14 mouse cellular contexts compared by ENCODE assay signal in genomic region chr19:57301961-57302395, GRCm38 (mm10). TPM values are rescaled to one million over a fixed set of nuclear protein-coding genes. Genes with fewer than 3 reads are reported as not detected.
DNase-seq lines count a peak whose midpoint lies in the region; ATAC-seq and TF ChIP-seq lines count a peak whose summit lies in the region.
"Had no signal": no experiment of that assay in that cellular context is flagged by ENCODE, and none has a peak within 500 bp of the region (broad histone marks: within the 10 kb centered on the region; RNA-seq: fewer than 3 reads in every experiment).

No protein-coding gene starts in this region.

- peak; percentile 40 for DNase-seq in gastrocnemius, postnatal 25 days
- DNase-seq in gastrocnemius, postnatal 10 days, result no peak
- DNase-seq in lung, adult 18-20 months, result peak; percentile 23 to 39
- DNase-seq in lung, adult 2 months, result no peak
- DNase-seq in lung, embryonic 14.5 days, result peak; percentile 63
- DNase-seq in c-Kit-positive CD71-positive TER-119-positive erythroid progenitor cells, embryonic 14.5 days (ENCODE audit: low spot score), result no peak
- DNase-seq: adrenal gland, adult 2 months; cerebellum, adult 9-11 months; thymus, postnatal 14 days had no signal

- no peaks in the 10 kb centered on the region for H3K9me3 ChIP-seq in lung, embryonic 14.5 days (ENCODE audit: low read depth, low read length)
- H3K9me3 ChIP-seq: liver, embryonic 12.5 days had no signal

- no peak for TF ChIP-seq POLR2A in lung, adult 2 months (IDR thresholded peaks at IDR 0.05; ENCODE audit: borderline replicate concordance, extremely low read depth, low read depth, low read length)

- no peak for TF ChIP-seq CTCF in lung, adult 2 months (IDR thresholded peaks at IDR 0.05; ENCODE audit: insufficient read depth, low read length)
- TF ChIP-seq CTCF in lung, embryonic 14.5 days (IDR thresholded peaks at IDR 0.05; ENCODE audit: low read depth), result no peak

- no peaks in the 10 kb centered on the region for H3K27me3 ChIP-seq in lung, embryonic 14.5 days (ENCODE audit: insufficient read depth, low read length)

- H3K4me1 ChIP-seq in lung, adult 2 months (ENCODE audit: control insufficient read depth, insufficient read depth, low read length), result no peaks in the 10 kb centered on the region; the same call in 1 of the 2 replicates
- no peaks in the 10 kb centered on the region for H3K4me1 ChIP-seq in lung, embryonic 14.5 days (ENCODE audit: insufficient read depth)

- H3K4me3 ChIP-seq in lung, adult 2 months (replicated peaks; ENCODE audit: extremely low read depth, low read depth, low read length), result no peak overlapping the region
- no peak overlapping the region for H3K4me3 ChIP-seq in lung, embryonic 14.5 days (ENCODE audit: low read depth, low read length)
- H3K4me3 ChIP-seq: liver, embryonic 12.5 days had no signal

- no peaks in the 10 kb centered on the region for H3K36me3 ChIP-seq in lung, embryonic 14.5 days (ENCODE audit: insufficient read depth)
- H3K36me3 ChIP-seq: liver, embryonic 12.5 days had no signal

- 30% methylated on average over 12 of the region's 12 CpGs for WGBS in lung, adult 2 months
- WGBS in lung, embryonic 14.5 days, result 41% methylated on average over 12 of the region's 12 CpGs

- ATAC-seq in lung, embryonic 14.5 days (ENCODE audit: insufficient read depth), result peak; percentile 47; the same call in 1 of the 2 replicates
- ATAC-seq in frontal cortex, adult (ENCODE audit: low TSS enrichment), result no peak
- no peak for ATAC-seq in erythroblast, adult 5-6 weeks (replicated peaks; ENCODE audit: low FRiP score, poor library complexity, severe bottlenecking)
- ATAC-seq: hindbrain, postnatal 0 days; liver, embryonic 12.5 days had no signal

- H3K9ac ChIP-seq in lung, embryonic 14.5 days, result no peak overlapping the region
- H3K9ac ChIP-seq: liver, embryonic 12.5 days had no signal

- H3K27ac ChIP-seq in lung, embryonic 14.5 days (ENCODE audit: low read depth), result no peak overlapping the region
- H3K27ac ChIP-seq: hindbrain, postnatal 0 days; liver, embryonic 12.5 days had no signal

- H3K4me2 ChIP-seq in lung, embryonic 14.5 days, result no peak overlapping the region
- H3K4me2 ChIP-seq: liver, embryonic 12.5 days; midbrain, embryonic 11.5 days had no signal

RNA-seq across cellular contexts. Expression of gene Ablim1, which starts 12.7 kb away (rescaled TPM):
- 10 to 100 TPM; 37.6 to 41.4 TPM for total RNA-seq in gastrocnemius, postnatal 25 days (2021)
- total RNA-seq in gastrocnemius, postnatal 10 days (2021), result 10 to 100 TPM; 42.8 to 52.0 TPM
- 53.6 and 71.3 TPM in 2 replicates for polyA plus RNA-seq in lung, adult 2 months (2012; rRNA removed)
- polyA plus RNA-seq in lung, embryonic 14.5 days (2014; fragmentation: Nextera tagmentation; extraction: Ambion mirVana), result 39.9 TPM in 2 replicates
- 0.42 and 1.5 TPM in 2 replicates for total RNA-seq in erythroblast, adult 5-6 weeks (2015; ENCODE audit: low replicate concordance)
- 0.84 and 1.0 TPM in 2 replicates for total RNA-seq in erythroblast, adult 5-6 weeks (2017; ENCODE audit: low replicate concordance)

RNA-seq across cellular contexts. Expression of gene Fam160b1, which starts 58.5 kb away (rescaled TPM):
- 1 to 10 TPM; 8.2 to 9.0 TPM for total RNA-seq in gastrocnemius, postnatal 25 days (2021)
- 10 to 100 TPM in 1 of 2 experiments, 1 to 10 TPM in 1; 9.6 to 12.8 TPM for total RNA-seq in gastrocnemius, postnatal 10 days (2021)
- polyA plus RNA-seq in lung, adult 2 months (2012; rRNA removed), result 12.7 and 17.5 TPM in 2 replicates
- 20.3 and 21.2 TPM in 2 replicates for polyA plus RNA-seq in lung, embryonic 14.5 days (2014; fragmentation: Nextera tagmentation; extraction: Ambion mirVana)
- total RNA-seq in erythroblast, adult 5-6 weeks (2015; ENCODE audit: low replicate concordance), result 6.1 and 11.5 TPM in 2 replicates
- total RNA-seq in erythroblast, adult 5-6 weeks (2017; ENCODE audit: low replicate concordance), result 5.7 and 8.6 TPM in 2 replicates

Comparison
In these comparisons a context has a peak if more than half of its experiments do, and no peak if none do; other contexts are left out.
1. DNase-seq: peak in gastrocnemius, postnatal 25 days (single experiment), lung, adult 18-20 months (2 of 2) and lung, embryonic 14.5 days (single experiment); none in gastrocnemius, postnatal 10 days (single experiment), lung, adult 2 months (single experiment) and c-Kit-positive CD71-positive TER-119-positive erythroid progenitor cells, embryonic 14.5 days (single experiment).
2. RNA of gene Ablim1, which starts 12.7 kb away (total RNA-seq): 42.8 to 52.0 TPM in gastrocnemius, postnatal 10 days and 37.6 to 41.4 TPM in gastrocnemius, postnatal 25 days; 0.42 to 1.5 TPM in erythroblast, adult 5-6 weeks; every median in the first group is over 10 times any median in the second.